Mouse (Mus musculus) small intestine, adult 2 months (tissue): ENCODE results near the gene Igfbp3. TPM values are rescaled to one million over a fixed set of nuclear protein-coding genes. Genes with fewer than 3 reads are reported as not detected.
"Not testable (repeated sequence)": the region's sequence is repeated elsewhere in the genome, so short reads cannot be mapped to it uniquely, and the experiment has no call there.

Experiments used
- H3K27ac ChIP-seq: fragments of 200-500 bp; 2 replicates; pipeline ENCODE4 v1.5.1; 2012; ENCODE audit warnings: low read depth, low read length, control low read depth, inconsistent platforms; ENCODE audit not compliant: insufficient read depth
- H3K27me3 ChIP-seq: fragments of 200-500 bp; 2 replicates; pipeline ENCODE4 v1.6.1; 2012; ENCODE audit warnings: mild to moderate bottlenecking, moderate library complexity, low read length, inconsistent platforms; ENCODE audit not compliant: control insufficient read depth, insufficient read depth
- H3K36me3 ChIP-seq: fragments of 200-500 bp; 2 replicates; pipeline ENCODE4 v1.6.1; 2012; ENCODE audit warnings: mild to moderate bottlenecking, low read length, control low read depth, inconsistent platforms; ENCODE audit not compliant: control insufficient read depth, insufficient read depth
- H3K4me1 ChIP-seq: fragments of 200-500 bp; 2 replicates; pipeline ENCODE4 v1.6.1; 2012; ENCODE audit warnings: low read length, inconsistent platforms, mixed read lengths; ENCODE audit not compliant: control insufficient read depth, insufficient read depth, insufficient read length
- H3K4me3 ChIP-seq: fragments of 200-500 bp; 2 replicates; pipeline ENCODE4 v1.5.1; 2012; ENCODE audit warnings: low read depth, mild to moderate bottlenecking, control low read depth, inconsistent platforms, low read length, moderate library complexity
- CTCF ChIP-seq: fragments of 200-500 bp; IDR thresholded peaks from 2 replicates; pipeline ENCODE4 v1.5.1; 2012; ENCODE audit warnings: low read depth, mild to moderate bottlenecking, control low read depth, inconsistent platforms, low read length, moderate library complexity, mixed read lengths; ENCODE audit not compliant: insufficient replicate concordance, insufficient read length; ENCODE audit errors: extremely low read depth
- POLR2A ChIP-seq: fragments of 200-500 bp; IDR thresholded peaks from 2 replicates; pipeline ENCODE4 v1.6.1; 2012; ENCODE audit warnings: low read depth, mild to moderate bottlenecking, control low read depth, inconsistent platforms, low read length, moderate library complexity
- WGBS: fragments of 180-500 bp; shearing (Covaris S2); methylation state at CpG from one replicate; pipeline ENCODE4 v1.1.7; 2018; 5-methylcytosine and 5-hydroxymethylcytosine counted together
- polyA plus RNA-seq: library from polyadenylated mRNA; depleted of rRNA; stranded (reverse); fragments of >200 nt; gene quantifications from 2 replicates; pipeline ENCODE4 v1.2.3, GENCODE M21; 2012

Gene Igfbp3
- polyA plus RNA-seq, 1 experiment = 116 TPM

DNA sequence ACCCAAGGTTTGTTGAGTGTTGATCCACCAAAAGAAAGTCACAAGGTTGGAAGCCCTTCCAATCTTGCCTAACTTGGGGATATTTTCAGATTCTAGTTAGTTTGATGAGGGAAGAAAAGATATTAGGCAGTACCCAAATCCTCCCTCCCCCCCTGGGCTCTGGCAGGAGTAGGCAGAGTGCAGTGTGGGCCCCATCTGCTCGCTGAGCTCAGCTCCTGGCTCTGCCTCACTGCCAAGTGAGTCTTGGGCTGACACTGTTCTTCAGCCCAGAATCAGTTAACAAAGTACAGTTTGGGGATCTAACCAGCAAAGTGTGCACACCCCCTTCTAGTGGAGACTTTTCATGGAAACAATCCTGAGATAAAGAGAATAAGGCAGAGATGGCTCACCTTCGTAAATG is 12.5 kb upstream of the Igfbp3 start:
- no peaks in the 10 kb centered on the region for H3K27me3 ChIP-seq
- 81% methylated on average over 2 of the region's 2 CpGs for WGBS
- TF ChIP-seq CTCF = no peak
- no peak for TF ChIP-seq POLR2A
- H3K36me3 ChIP-seq = no peaks in the 10 kb centered on the region
- no peak overlapping the region for H3K4me3 ChIP-seq
- no peak overlapping the region for H3K27ac ChIP-seq
- no peaks in the 10 kb centered on the region for H3K4me1 ChIP-seq

DNA sequence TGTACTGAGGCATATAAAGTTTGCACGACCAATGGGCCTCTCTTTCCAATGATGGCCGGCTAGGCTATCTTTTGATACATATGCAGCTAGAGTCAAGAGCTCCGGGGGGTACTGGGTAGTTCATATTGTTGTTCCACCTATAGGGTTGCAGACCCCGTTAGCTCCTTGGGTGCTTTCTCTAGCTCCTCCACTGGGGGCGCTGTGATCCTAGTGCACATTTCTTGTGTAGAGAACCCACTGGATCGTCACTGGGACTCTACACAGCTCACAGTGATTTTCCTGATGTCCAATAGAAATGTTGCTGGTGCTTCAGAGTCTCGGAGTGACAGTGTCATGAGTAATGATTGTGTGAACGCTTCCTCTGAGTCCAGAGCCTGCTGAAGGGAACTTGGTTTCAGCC is 8.1 kb upstream of the Igfbp3 start:
- H3K4me3 ChIP-seq, H3K27me3 ChIP-seq, H3K36me3 ChIP-seq, H3K4me1 ChIP-seq, H3K27ac ChIP-seq: not testable (repeated sequence)
- WGBS = 75% methylated on average over 8 of the region's 8 CpGs

GRCm38 (mm10) chr11:7215703-7216102 is 2.0 kb upstream of the Igfbp3 start:
- no peak overlapping the region for H3K4me3 ChIP-seq
- H3K27ac ChIP-seq = no peak overlapping the region
- WGBS = 6% methylated on average over 8 of the region's 8 CpGs
- TF ChIP-seq CTCF (peak; percentile 71; the same call in 1 of the 2 replicates), POLR2A (no peak)
- no peaks in the 10 kb centered on the region for H3K4me1 ChIP-seq
- no peaks in the 10 kb centered on the region for H3K36me3 ChIP-seq
- H3K27me3 ChIP-seq = peaks cover 10% of the 10 kb centered on the region; the same call in 1 of the 2 replicates

DNA sequence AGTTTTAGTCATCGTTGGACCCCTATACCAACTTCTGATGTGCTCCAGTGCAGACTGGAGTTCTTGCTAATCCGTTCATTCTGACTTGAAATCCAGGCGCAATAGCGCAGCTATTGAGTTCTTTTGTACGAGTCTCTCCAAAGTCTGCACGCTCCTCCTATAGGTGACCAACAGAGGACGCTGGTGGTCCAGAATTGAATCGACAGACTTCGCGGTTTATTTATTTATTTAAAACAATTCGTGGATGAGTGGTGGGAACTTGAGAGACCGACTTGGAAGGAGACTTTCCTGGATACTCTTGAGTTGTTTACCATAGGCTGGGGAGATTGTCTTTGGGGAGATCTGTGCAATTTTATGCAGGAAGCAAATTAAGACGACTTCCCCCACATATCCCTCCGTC is 1.0 kb upstream of the Igfbp3 start:
- H3K4me3 ChIP-seq = no peak overlapping the region
- TF ChIP-seq CTCF (no peak), POLR2A (no peak)

DNA sequence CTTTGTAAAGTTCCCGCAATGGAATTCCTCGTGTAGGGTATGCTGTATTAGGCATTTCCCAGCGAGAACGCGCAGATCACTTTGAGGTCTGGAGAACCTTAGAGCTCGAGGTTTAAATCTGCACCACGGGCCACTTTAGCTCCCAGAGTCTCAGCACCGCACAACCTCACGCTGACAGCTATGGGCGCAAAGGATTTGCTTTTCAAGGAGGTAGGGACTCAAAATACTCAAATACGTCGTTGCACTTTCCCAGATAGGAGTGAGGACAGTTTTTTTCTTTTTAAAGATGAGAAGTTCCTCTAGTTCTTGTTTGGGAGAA is 578 bp upstream of the Igfbp3 start:
- WGBS = 2% methylated on average over 12 of the region's 12 CpGs
- no peaks in the 10 kb centered on the region for H3K4me1 ChIP-seq
- H3K36me3 ChIP-seq = no peaks in the 10 kb centered on the region
- H3K4me3 ChIP-seq = peak overlapping the region; percentile 66
- H3K27me3 ChIP-seq = peaks cover 10% of the 10 kb centered on the region; the same call in 1 of the 2 replicates
- TF ChIP-seq CTCF (no peak), POLR2A (no peak)
- no peak overlapping the region for H3K27ac ChIP-seq

More for the DNA sequence above, 1.0 kb upstream of the Igfbp3 start:
- peaks cover 10% of the 10 kb centered on the region; the same call in 1 of the 2 replicates for H3K27me3 ChIP-seq
- no peaks in the 10 kb centered on the region for H3K4me1 ChIP-seq
- H3K36me3 ChIP-seq = no peaks in the 10 kb centered on the region
- H3K27ac ChIP-seq = no peak overlapping the region
- WGBS = 4% methylated on average over 14 of the region's 14 CpGs

GRCm38 (mm10) chr11:7213161-7213500 is 592 bp downstream of the Igfbp3 start:
- Histone ChIP-seq H3K27ac (no peak overlapping the region), H3K27me3 (peaks cover 10% of the 10 kb centered on the region; the same call in 1 of the 2 replicates), H3K36me3 (no peaks in the 10 kb centered on the region), H3K4me1 (no peaks in the 10 kb centered on the region), H3K4me3 (peak overlapping the region; percentile 66)
- WGBS = 2% methylated on average over 19 of the region's 19 CpGs
- TF ChIP-seq POLR2A (no peak), CTCF (no peak)

DNA sequence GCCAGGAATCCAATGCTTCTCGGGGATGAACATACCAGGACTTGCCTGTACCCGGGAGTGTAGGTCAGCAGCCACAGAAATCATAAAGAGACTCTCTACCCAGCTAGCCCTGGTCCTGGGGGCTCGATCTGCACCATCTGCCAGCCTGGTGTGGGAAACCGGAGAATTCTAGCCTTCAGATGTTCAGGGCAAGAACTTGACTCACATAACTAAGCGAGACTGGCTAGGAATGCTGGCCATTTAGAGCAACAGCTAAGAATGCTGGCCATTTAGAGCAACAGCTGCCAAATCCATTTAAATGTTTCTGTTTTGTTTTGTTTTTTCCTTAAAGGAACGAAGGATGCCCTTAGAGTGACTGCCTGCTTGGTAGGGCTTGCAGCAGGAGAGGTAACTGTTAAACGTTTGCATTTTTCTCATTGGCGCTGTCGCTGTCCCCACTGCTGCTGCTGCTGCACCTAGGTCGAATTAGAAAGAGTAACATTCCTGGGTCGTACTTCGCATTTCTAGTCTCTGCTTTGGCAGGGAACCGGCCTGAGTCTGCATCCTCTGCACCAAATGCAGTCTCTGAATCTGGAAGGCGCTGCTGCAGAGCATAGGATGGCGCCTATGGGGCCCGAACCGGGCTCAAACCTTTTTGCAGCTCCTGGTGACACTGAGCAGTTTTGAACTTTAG is 1.5 kb downstream of the Igfbp3 start:
- Histone ChIP-seq H3K27me3 (peaks cover 10% of the 10 kb centered on the region; the same call in 1 of the 2 replicates), H3K4me1 (no peaks in the 10 kb centered on the region), H3K36me3 (no peaks in the 10 kb centered on the region), H3K27ac (no peak overlapping the region), H3K4me3 (peak overlapping the region; percentile 66)
- no peak for TF ChIP-seq POLR2A
- TF ChIP-seq CTCF = no peak
- 20% methylated on average over 17 of the region's 17 CpGs for WGBS

GRCm38 (mm10) chr11:7211211-7211610 is 2.5 kb downstream of the Igfbp3 start:
- Histone ChIP-seq H3K4me3 (peak overlapping the region; percentile 36), H3K4me1 (no peaks in the 10 kb centered on the region), H3K36me3 (no peaks in the 10 kb centered on the region), H3K27me3 (peaks cover 10% of the 10 kb centered on the region; the same call in 1 of the 2 replicates), H3K27ac (no peak overlapping the region)
- 7% methylated on average over 9 of the region's 9 CpGs for WGBS
- no peak for TF ChIP-seq POLR2A
- no peak for TF ChIP-seq CTCF
